Mouse (Mus musculus) neural tube, embryonic 14.5 days (tissue): ENCODE data around the gene Pde6b. TPM values are rescaled to one million over a fixed set of nuclear protein-coding genes. Genes with fewer than 3 reads are reported as not detected.

Source experiments
- ATAC-seq: fragments of 200-750 bp; cut with Nextera tagmentation; 2 replicates; pipeline ENCODE4 v1.8.0; 2017; ENCODE audit warnings: low read depth, mild to moderate bottlenecking, moderate TSS enrichment, moderate library complexity
- H3K27ac ChIP-seq: fragments of 300-500 bp; sonication (generic); 2 replicates; pipeline ENCODE4 v1.5.1; 2014; ENCODE audit warnings: low read depth, mild to moderate bottlenecking, control low read depth, low read length, moderate library complexity, mixed read lengths
- H3K27me3 ChIP-seq: fragments of 300-500 bp; sonication (generic); 2 replicates; pipeline ENCODE4 v1.6.1; 2014; ENCODE audit warnings: low read length; ENCODE audit not compliant: control insufficient read depth, insufficient read depth
- H3K36me3 ChIP-seq: fragments of 300-500 bp; sonication (generic); 2 replicates; pipeline ENCODE4 v1.6.1; 2014; ENCODE audit warnings: low read length, mixed read lengths; ENCODE audit not compliant: control insufficient read depth, insufficient read depth
- H3K4me1 ChIP-seq: fragments of 300-500 bp; sonication (generic); 2 replicates; pipeline ENCODE4 v1.6.1; 2014; ENCODE audit warnings: low read length; ENCODE audit not compliant: control insufficient read depth, insufficient read depth
- H3K4me2 ChIP-seq: fragments of 300-500 bp; sonication (generic); 2 replicates; pipeline ENCODE4 v1.6.1; 2014; ENCODE audit warnings: mild to moderate bottlenecking, low read depth, low read length, control low read depth
- H3K4me3 ChIP-seq: fragments of 300-500 bp; sonication (generic); 2 replicates; pipeline ENCODE4 v1.5.1; 2014; ENCODE audit warnings: low read depth, low read length, control low read depth, mixed read lengths
- H3K9ac ChIP-seq: fragments of 300-500 bp; sonication (generic); replicated peaks from 2 replicates; pipeline ENCODE4 v1.6.1; 2014; ENCODE audit warnings: low read depth, mild to moderate bottlenecking, control low read depth, low read length, mixed read lengths
- H3K9me3 ChIP-seq: fragments of 300-500 bp; sonication (generic); 2 replicates; pipeline ENCODE4 v1.6.1; 2016; ENCODE audit warnings: low read length; ENCODE audit not compliant: control insufficient read depth
- WGBS: fragments of 180-500 bp; shearing (Covaris S2); extraction: QIAGEN DNeasy Blood & Tissue Kit; methylation state at CpG from one replicate; pipeline ENCODE4 v1.1.7; 2014; 5-methylcytosine and 5-hydroxymethylcytosine counted together
- polyA plus RNA-seq: library from polyadenylated mRNA; unstranded; fragments of >200 nt; fragmentation: Nextera tagmentation; extraction: Ambion mirVana; gene quantifications from 2 replicates; pipeline ENCODE4 v1.2.1, GENCODE M21; 2014

Pde6b gene
- polyA plus RNA-seq = not detected in 2 replicates

GRCm38 (mm10) chr5:108388201-108388600 is at the start of gene Pde6b:
Gene Pde6b, plus strand, starts transcription at chr5:108388391.
- WGBS = 81% methylated on average over 7 of the region's 7 CpGs
- Histone ChIP-seq H3K4me2 (no peak within 1 kb of the TSS), H3K9ac (no peak within 1 kb of the TSS), H3K36me3 (no peaks in the 10 kb centered on the region), H3K4me1 (no peaks in the 10 kb centered on the region), H3K9me3 (no peaks in the 10 kb centered on the region), H3K27me3 (no peaks in the 10 kb centered on the region), H3K27ac (no peak within 1 kb of the TSS), H3K4me3 (no peak within 1 kb of the TSS)
- ATAC-seq = no peak

GRCm38 (mm10) chr5:108343680-108344170 is 44.5 kb upstream of the Pde6b start:
- no peak for ATAC-seq
- Histone ChIP-seq H3K4me3 (no peak overlapping the region), H3K27me3 (no peaks in the 10 kb centered on the region), H3K4me2 (no peak overlapping the region), H3K27ac (no peak overlapping the region), H3K36me3 (peaks cover 12% of the 10 kb centered on the region; the same call in 1 of the 2 replicates), H3K4me1 (no peaks in the 10 kb centered on the region), H3K9ac (no peak overlapping the region), H3K9me3 (no peaks in the 10 kb centered on the region)
- WGBS = 94% methylated on average over 4 of the region's 4 CpGs

- Histone ChIP-seq H3K9ac (no peak overlapping the region), H3K9me3 (no peaks in the 10 kb centered on the region), H3K27ac (no peak overlapping the region), H3K4me2 (no peak overlapping the region), H3K4me3 (no peak overlapping the region), H3K27me3 (no peaks in the 10 kb centered on the region), H3K4me1 (no peaks in the 10 kb centered on the region), H3K36me3 (peaks cover 3% of the 10 kb centered on the region; the same call in 1 of the 2 replicates)
- no peak for ATAC-seq
- WGBS = 88% methylated on average over 10 of the region's 10 CpGs
Observed at GRCm38 (mm10) chr5:108345313-108346071, 42.7 kb upstream of the Pde6b start.

GRCm38 (mm10) chr5:108347843-108348242 is 40.3 kb upstream of the Pde6b start:
- no peak for ATAC-seq
- no peaks in the 10 kb centered on the region for H3K4me1 ChIP-seq
- no peak overlapping the region for H3K4me3 ChIP-seq
- no peaks in the 10 kb centered on the region for H3K27me3 ChIP-seq
- H3K27ac ChIP-seq = no peak overlapping the region
- H3K9ac ChIP-seq = no peak overlapping the region
- H3K9me3 ChIP-seq = no peaks in the 10 kb centered on the region
- peaks cover 3% of the 10 kb centered on the region; the same call in 1 of the 2 replicates for H3K36me3 ChIP-seq
- WGBS = 91% methylated on average over 6 of the region's 6 CpGs
- H3K4me2 ChIP-seq = no peak overlapping the region

GRCm38 (mm10) chr5:108349511-108350148 is 38.6 kb upstream of the Pde6b start:
- H3K4me3 ChIP-seq = no peak overlapping the region
- WGBS = 96% methylated on average over 9 of the region's 9 CpGs
- 0 out of 2 replicates have a peak, but pooled peaks cover 2% of the 10 kb centered on the region for H3K36me3 ChIP-seq
- no peaks in the 10 kb centered on the region for H3K4me1 ChIP-seq
- H3K4me2 ChIP-seq = no peak overlapping the region
- no peak overlapping the region for H3K9ac ChIP-seq
- no peak overlapping the region for H3K27ac ChIP-seq
- H3K27me3 ChIP-seq = no peaks in the 10 kb centered on the region
- ATAC-seq = no peak
- H3K9me3 ChIP-seq = no peaks in the 10 kb centered on the region

- Histone ChIP-seq H3K36me3 (no peaks in the 10 kb centered on the region), H3K27ac (no peak overlapping the region), H3K4me3 (no peak overlapping the region), H3K4me2 (no peak overlapping the region), H3K9ac (no peak overlapping the region), H3K9me3 (no peaks in the 10 kb centered on the region), H3K27me3 (no peaks in the 10 kb centered on the region), H3K4me1 (no peaks in the 10 kb centered on the region)
- ATAC-seq = no peak
- WGBS = 88% methylated on average over 2 of the region's 2 CpGs
Observed at GRCm38 (mm10) chr5:108354056-108354455, 34.1 kb upstream of the Pde6b start.

GRCm38 (mm10) chr5:108357862-108358261 is 30.3 kb upstream of the Pde6b start:
- no peaks in the 10 kb centered on the region for H3K27me3 ChIP-seq
- ATAC-seq = no peak
- H3K4me1 ChIP-seq = no peaks in the 10 kb centered on the region
- 93% methylated on average over 1 of the region's 1 CpGs for WGBS
- no peak overlapping the region for H3K27ac ChIP-seq
- H3K9ac ChIP-seq = no peak overlapping the region
- H3K4me3 ChIP-seq = no peak overlapping the region
- no peak overlapping the region for H3K4me2 ChIP-seq
- no peaks in the 10 kb centered on the region for H3K36me3 ChIP-seq
- no peaks in the 10 kb centered on the region for H3K9me3 ChIP-seq

- peaks cover 6% of the 10 kb centered on the region for H3K27me3 ChIP-seq
- WGBS = 84% methylated on average over 9 of the region's 9 CpGs
- no peaks in the 10 kb centered on the region for H3K9me3 ChIP-seq
- no peaks in the 10 kb centered on the region for H3K4me1 ChIP-seq
- ATAC-seq = no peak
- H3K27ac ChIP-seq = no peak overlapping the region
- H3K36me3 ChIP-seq = no peaks in the 10 kb centered on the region
- H3K9ac ChIP-seq = no peak overlapping the region
- H3K4me3 ChIP-seq = no peak overlapping the region
- H3K4me2 ChIP-seq = no peak overlapping the region
Observed at GRCm38 (mm10) chr5:108359491-108359890, 28.7 kb upstream of the Pde6b start.

- Histone ChIP-seq H3K9me3 (no peaks in the 10 kb centered on the region), H3K4me1 (no peaks in the 10 kb centered on the region), H3K27me3 (peaks cover 14% of the 10 kb centered on the region), H3K36me3 (no peaks in the 10 kb centered on the region), H3K9ac (no peak overlapping the region), H3K4me3 (no peak overlapping the region), H3K4me2 (no peak overlapping the region), H3K27ac (no peak overlapping the region)
- no peak for ATAC-seq
- WGBS = 85% methylated on average over 4 of the region's 4 CpGs
Observed at GRCm38 (mm10) chr5:108360211-108360610, 28.0 kb upstream of the Pde6b start.
